Mouse (Mus musculus) liver, postnatal 0 days (tissue): Measurements from ENCODE around the gene Slc25a18.

ENCODE experiments used
- CTCF ChIP-seq: sonication (generic); IDR thresholded peaks from 2 replicates; pipeline ENCODE4 v1.5.1; 2016; ENCODE audit warnings: antibody characterized with exemption, low read depth
- EP300 ChIP-seq: IDR thresholded peaks from 2 replicates; pipeline ENCODE4 v1.6.1; 2016; ENCODE audit warnings: antibody characterized with exemption, low read depth, mild to moderate bottlenecking

- TF ChIP-seq CTCF = no peak
- no peak for TF ChIP-seq EP300
Measured at GRCm38 (mm10) chr6:120790717-120791116, 17.3 kb downstream of the Slc25a18 start.
